Mouse (Mus musculus) layer of hippocampus, adult 6 months (tissue): ENCODE measurements around the gene Tnfsf18. TPM values are rescaled to one million over a fixed set of nuclear protein-coding genes. Genes with fewer than 3 reads are reported as not detected.

Experiments
- long read RNA-seq, 2 experiments: library from polyadenylated mRNA; unstranded; transcript quantifications; one replicate each; pipeline ENCODE4 v2.0.0; 2019 to 2020
- polyA plus RNA-seq: library from polyadenylated mRNA; unstranded; fragments of <200 nt; fragmentation: Nextera tagmentation; gene quantifications from 2 replicates; pipeline ENCODE4 v1.2.3, GENCODE M21; 2021

The Tnfsf18 gene
- polyA plus RNA-seq, result not detected in 2 replicates
- long read RNA-seq, experiment 1, result 0 reads
- long read RNA-seq, experiment 2, result 0 reads

DNA sequence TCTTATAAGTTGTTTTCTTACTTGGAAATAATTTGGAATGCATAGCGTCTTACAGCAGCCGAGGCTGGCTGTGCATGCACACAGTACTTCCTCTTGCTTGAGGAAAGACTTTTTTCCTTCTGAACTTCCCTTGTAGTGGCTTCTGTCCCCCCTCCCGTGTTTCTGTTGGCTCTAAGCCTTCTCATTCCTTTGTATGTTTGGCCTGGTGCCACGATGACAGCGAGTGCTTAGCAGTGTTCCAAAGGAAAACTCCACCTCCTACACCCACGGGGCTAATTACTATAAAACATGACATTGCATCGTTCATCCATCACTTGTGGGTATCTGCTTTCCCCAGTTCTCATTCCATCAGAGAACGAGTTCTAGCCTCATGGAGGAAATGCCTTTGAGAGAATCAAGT lies at the start of gene Tnfsf18:
Gene Tnfsf18, plus strand, starts transcription at position 313 of the 400 bp plus-strand sequence.

Other genes with a start within 250 kb of the Tnfsf18 start
- 1,195 and 1,249 TPM in 2 replicates for gene Prdx6, start 243.4 kb upstream of the Tnfsf18 start, polyA plus RNA-seq
- gene Tnfsf4, start 99.2 kb upstream of the Tnfsf18 start, polyA plus RNA-seq, result not detected in 2 replicates